Mouse (Mus musculus) liver, adult 2 months (tissue): ENCODE results near the gene Pip5k1b.

Source experiments
- CTCF ChIP-seq: fragments of 200-500 bp; IDR thresholded peaks from 2 replicates; pipeline ENCODE4 v1.5.1; 2011; ENCODE audit warnings: low read depth, low read length, control low read depth
- POLR2A ChIP-seq: fragments of 200-500 bp; IDR thresholded peaks from 2 replicates; pipeline ENCODE4 v1.6.1; 2011; ENCODE audit warnings: low read length, control low read depth; ENCODE audit not compliant: insufficient read depth; ENCODE audit errors: extremely low read depth

GRCm38 (mm10) chr19:24308305-24308705 is 247.4 kb downstream of the Pip5k1b start:
- TF ChIP-seq CTCF, result no peak
- TF ChIP-seq POLR2A, result no peak
